Mouse (Mus musculus) stomach, embryonic 15.5 days (tissue): ENCODE measurements at regions not wholly inside any gene's neighbourhood (a gene's known extent, or its start where the extent isn't known, plus 50 kb on each side); places are given as distances from the start of the nearest gene placed in this dataset.

Source experiments
- ATAC-seq: fragments of 200-750 bp; cut with Nextera tagmentation; 2 replicates; pipeline ENCODE4 v1.8.0; 2017; ENCODE audit warnings: low read depth, moderate number of reproducible peaks, moderate TSS enrichment; ENCODE audit not compliant: insufficient read depth, low FRiP score
- H3K27ac ChIP-seq: fragments of 300-500 bp; sonication (generic); 2 replicates; pipeline ENCODE4 v1.5.1; 2015; ENCODE audit warnings: mild to moderate bottlenecking, inconsistent platforms
- H3K27me3 ChIP-seq: fragments of 300-500 bp; sonication (generic); replicated peaks from 2 replicates; pipeline ENCODE4 v1.6.1; 2015; ENCODE audit warnings: inconsistent platforms
- H3K36me3 ChIP-seq: fragments of 300-500 bp; sonication (generic); 2 replicates; pipeline ENCODE4 v1.6.1; 2015; ENCODE audit warnings: inconsistent platforms
- H3K4me1 ChIP-seq: fragments of 300-500 bp; sonication (generic); 2 replicates; pipeline ENCODE4 v1.6.1; 2015; ENCODE audit warnings: inconsistent platforms
- H3K4me2 ChIP-seq: fragments of 300-500 bp; sonication (generic); 2 replicates; pipeline ENCODE4 v1.6.1; 2015; ENCODE audit warnings: mild to moderate bottlenecking, inconsistent platforms
- H3K4me3 ChIP-seq: fragments of 300-500 bp; sonication (generic); replicated peaks from 2 replicates; pipeline ENCODE4 v1.5.1; 2015; ENCODE audit warnings: inconsistent platforms
- H3K9ac ChIP-seq: fragments of 300-500 bp; sonication (generic); 2 replicates; pipeline ENCODE4 v1.6.1; 2015; ENCODE audit warnings: inconsistent platforms
- H3K9me3 ChIP-seq: fragments of 300-500 bp; sonication (generic); 2 replicates; pipeline ENCODE4 v1.6.1; 2016; ENCODE audit warnings: inconsistent platforms
- WGBS: fragments of 180-500 bp; shearing (Covaris S2); methylation state at CpG from one replicate; pipeline ENCODE4 v1.1.7; 2015; 5-methylcytosine and 5-hydroxymethylcytosine counted together

DNA sequence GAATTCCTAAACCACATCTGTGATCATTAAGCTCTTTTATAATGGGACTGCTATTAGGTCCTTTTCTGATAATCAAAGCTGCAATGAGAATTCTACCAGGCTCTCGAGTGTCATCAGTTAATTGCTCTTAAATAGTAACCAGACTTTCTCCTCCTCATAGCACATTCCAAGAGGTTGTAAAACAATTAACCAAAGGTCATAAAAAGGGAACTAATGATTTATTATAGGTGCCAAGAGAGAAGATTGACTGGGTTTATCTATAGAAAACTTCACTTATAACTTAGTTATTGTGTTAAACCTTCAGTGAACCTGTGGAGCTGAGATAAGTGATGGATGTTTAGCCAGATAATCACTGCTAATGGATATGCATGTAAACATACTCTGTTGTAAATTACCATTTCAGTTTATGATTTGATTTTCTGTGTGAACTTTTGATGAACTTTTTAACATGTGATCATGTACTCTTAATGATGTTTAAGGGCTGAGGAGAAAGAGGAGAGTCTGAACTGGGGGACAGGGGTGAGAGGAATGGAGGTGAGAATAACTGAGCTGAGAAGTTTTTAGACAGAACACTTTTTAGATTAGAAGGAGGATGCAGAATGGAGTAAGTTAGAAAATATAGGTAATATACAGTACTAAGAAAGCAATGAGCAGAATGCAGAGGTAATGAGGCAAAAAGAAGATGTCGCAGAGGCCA is 228.4 kb upstream of the Cox7c start:
- H3K4me2 ChIP-seq = no peak overlapping the region
- no peak overlapping the region for H3K9ac ChIP-seq
- no peaks in the 10 kb centered on the region for H3K9me3 ChIP-seq
- WGBS = 34% methylated on average over 2 of the region's 2 CpGs
- H3K27me3 ChIP-seq = no peaks in the 10 kb centered on the region
- H3K4me3 ChIP-seq = no peak overlapping the region
- no peaks in the 10 kb centered on the region for H3K4me1 ChIP-seq
- no peak overlapping the region for H3K27ac ChIP-seq
- H3K36me3 ChIP-seq = no peaks in the 10 kb centered on the region
- ATAC-seq = no peak

DNA sequence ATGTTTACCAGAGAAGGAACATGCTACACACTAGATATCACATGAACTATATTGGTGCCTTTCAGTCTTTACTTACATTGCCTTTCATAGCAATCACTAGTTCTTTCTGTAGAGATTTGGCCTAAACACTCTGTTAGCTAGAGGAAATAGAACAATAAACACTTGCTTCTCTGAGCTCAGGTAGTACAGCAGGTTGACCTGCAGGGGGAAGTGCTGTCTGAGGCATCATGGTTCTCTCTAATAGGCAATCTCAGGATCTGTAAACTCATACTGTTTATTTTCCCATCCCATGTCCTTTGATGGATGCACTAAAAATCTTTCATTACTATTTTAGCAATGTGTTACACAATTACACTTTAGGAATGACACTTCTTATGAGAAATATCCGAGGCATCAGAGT is 191.3 kb upstream of the Cox7c start:
- H3K9me3 ChIP-seq = no peaks in the 10 kb centered on the region
- no peaks in the 10 kb centered on the region for H3K36me3 ChIP-seq
- H3K9ac ChIP-seq = no peak overlapping the region
- 70% methylated on average over 1 of the region's 1 CpGs for WGBS
- H3K4me1 ChIP-seq = no peaks in the 10 kb centered on the region
- no peak for ATAC-seq
- no peaks in the 10 kb centered on the region for H3K27me3 ChIP-seq
- no peak overlapping the region for H3K4me2 ChIP-seq
- no peak overlapping the region for H3K4me3 ChIP-seq
- H3K27ac ChIP-seq = no peak overlapping the region

DNA sequence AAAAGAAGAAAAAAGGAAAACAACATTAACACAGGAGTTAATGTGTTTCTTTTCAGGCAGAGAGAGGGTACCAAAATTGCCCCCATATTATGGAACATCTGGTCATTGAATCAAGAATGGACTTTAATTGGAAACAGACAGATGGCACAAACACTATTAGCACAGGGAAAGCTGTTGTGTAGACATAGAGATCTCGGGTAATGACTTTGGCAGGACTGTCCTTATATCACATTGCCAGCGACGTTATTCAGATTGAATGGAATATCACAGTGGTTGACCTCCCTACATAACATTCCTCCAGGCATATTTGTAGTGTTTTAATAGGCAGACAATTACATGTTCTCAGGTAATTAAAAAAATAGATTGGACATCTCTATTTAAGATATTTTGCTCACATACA is 158.9 kb upstream of the Cox7c start:
- Histone ChIP-seq H3K9ac (no peak overlapping the region), H3K9me3 (no peaks in the 10 kb centered on the region), H3K4me2 (no peak overlapping the region), H3K4me1 (no peaks in the 10 kb centered on the region), H3K27ac (no peak overlapping the region), H3K36me3 (no peaks in the 10 kb centered on the region), H3K4me3 (no peak overlapping the region), H3K27me3 (no peaks in the 10 kb centered on the region)
- ATAC-seq = no peak
- WGBS = 75% methylated on average over 3 of the region's 3 CpGs

GRCm38 (mm10) chr13:86180496-86180895 is 133.8 kb upstream of the Cox7c start:
- Histone ChIP-seq H3K9me3 (no peaks in the 10 kb centered on the region), H3K4me1 (no peaks in the 10 kb centered on the region), H3K27me3 (no peaks in the 10 kb centered on the region), H3K4me2 (no peak overlapping the region), H3K27ac (no peak overlapping the region), H3K4me3 (no peak overlapping the region), H3K36me3 (no peaks in the 10 kb centered on the region), H3K9ac (no peak overlapping the region)
- no peak for ATAC-seq
- 63% methylated on average over 2 of the region's 2 CpGs for WGBS

DNA sequence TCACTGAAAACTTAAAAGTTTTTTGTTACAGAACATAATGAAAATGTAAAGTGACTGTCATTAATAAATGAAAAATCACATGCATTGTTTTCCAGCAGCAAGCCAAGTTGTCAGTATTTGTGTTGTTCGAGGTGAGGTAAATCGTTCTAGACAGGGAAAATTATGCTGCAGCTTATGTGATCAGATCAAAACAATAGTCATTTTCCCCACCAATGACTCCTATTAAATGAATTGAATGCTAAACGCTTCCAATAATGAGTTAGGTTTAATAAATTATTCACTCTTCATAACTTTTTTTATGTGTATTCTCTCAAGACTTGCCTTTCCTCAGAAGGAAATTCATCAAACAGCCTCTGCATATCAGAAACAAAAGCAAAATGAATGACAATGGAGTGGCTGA is 100.6 kb upstream of the Cox7c start:
- H3K9ac ChIP-seq = no peak overlapping the region
- H3K9me3 ChIP-seq = no peaks in the 10 kb centered on the region
- no peaks in the 10 kb centered on the region for H3K36me3 ChIP-seq
- no peak for ATAC-seq
- no peak overlapping the region for H3K4me2 ChIP-seq
- no peak overlapping the region for H3K4me3 ChIP-seq
- 87% methylated on average over 3 of the region's 3 CpGs for WGBS
- H3K27me3 ChIP-seq = no peaks in the 10 kb centered on the region
- no peak overlapping the region for H3K27ac ChIP-seq
- H3K4me1 ChIP-seq = no peaks in the 10 kb centered on the region

DNA sequence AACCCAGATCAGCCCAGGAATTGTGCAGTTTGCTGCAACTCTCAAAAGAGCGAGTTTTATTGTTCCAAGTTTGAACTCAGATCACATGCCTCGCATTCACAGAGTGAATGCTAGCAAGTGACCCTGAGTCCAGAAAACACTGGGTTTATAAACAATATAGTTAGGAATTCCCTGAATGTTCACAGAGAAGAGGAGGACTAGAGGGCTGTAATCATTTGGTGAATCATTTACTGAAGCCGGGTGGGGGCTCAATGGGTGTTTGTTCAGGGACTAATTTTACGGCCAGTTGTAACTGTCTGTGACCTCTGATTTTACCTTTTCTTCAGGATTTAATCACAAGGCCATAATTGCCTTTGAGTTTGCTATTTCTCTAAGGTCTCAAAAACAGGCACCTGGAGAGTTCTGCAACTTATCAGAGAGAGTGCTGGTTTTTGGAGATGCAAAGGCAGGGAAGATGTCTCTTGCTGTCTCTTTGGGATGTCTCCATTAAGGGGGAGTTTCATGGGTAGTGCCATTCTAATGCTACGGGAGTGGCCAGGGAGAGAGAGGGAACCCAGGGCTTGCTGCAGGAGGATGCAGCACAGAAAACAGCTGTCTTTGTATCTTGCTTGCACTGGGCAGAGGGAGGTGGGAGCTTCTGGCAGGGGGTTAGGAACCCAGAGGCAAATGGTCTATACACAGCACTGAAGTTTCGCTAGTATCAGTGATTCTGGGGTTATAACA is 64.8 kb upstream of the Cox7c start:
- no peak overlapping the region for H3K4me3 ChIP-seq
- H3K4me2 ChIP-seq = no peak overlapping the region
- H3K27ac ChIP-seq = no peak overlapping the region
- H3K27me3 ChIP-seq = no peaks in the 10 kb centered on the region
- WGBS = 52% methylated on average over 6 of the region's 6 CpGs
- no peaks in the 10 kb centered on the region for H3K4me1 ChIP-seq
- no peaks in the 10 kb centered on the region for H3K36me3 ChIP-seq
- no peaks in the 10 kb centered on the region for H3K9me3 ChIP-seq
- H3K9ac ChIP-seq = no peak overlapping the region
- ATAC-seq = 0 out of 2 replicates have a peak, but pooled peaks have one; percentile 27

DNA sequence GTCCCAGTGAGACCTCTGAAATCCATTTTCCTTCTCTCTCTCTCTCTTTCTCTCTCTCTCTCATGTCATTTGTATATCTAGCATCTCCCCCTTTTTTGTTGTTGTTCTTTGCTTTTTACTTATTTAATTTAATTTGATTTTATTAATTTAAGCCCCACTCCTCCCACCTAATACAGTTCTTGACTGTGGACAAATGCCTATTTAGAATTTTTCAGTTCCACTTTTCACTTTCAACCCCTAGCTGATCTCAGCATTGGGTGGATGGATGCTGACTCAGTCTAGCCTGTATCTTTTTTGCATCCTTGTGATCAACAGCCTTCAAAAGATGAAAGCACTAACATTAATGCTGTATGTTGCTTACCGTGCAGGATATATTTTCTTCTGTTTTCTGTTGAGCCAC is 55.5 kb upstream of the Cox7c start:
- Histone ChIP-seq H3K9ac (no peak overlapping the region), H3K9me3 (no peaks in the 10 kb centered on the region), H3K36me3 (no peaks in the 10 kb centered on the region), H3K27me3 (no peaks in the 10 kb centered on the region), H3K27ac (no peak overlapping the region), H3K4me3 (no peak overlapping the region), H3K4me2 (no peak overlapping the region), H3K4me1 (no peaks in the 10 kb centered on the region)
- WGBS = 90% methylated on average over 1 of the region's 1 CpGs
- ATAC-seq = no peak

GRCm38 (mm10) chr13:86097836-86098235 is 51.1 kb upstream of the Cox7c start:
- Histone ChIP-seq H3K9me3 (no peaks in the 10 kb centered on the region), H3K4me3 (no peak overlapping the region), H3K4me1 (no peaks in the 10 kb centered on the region), H3K27me3 (no peaks in the 10 kb centered on the region), H3K4me2 (no peak overlapping the region), H3K36me3 (no peaks in the 10 kb centered on the region), H3K27ac (no peak overlapping the region), H3K9ac (no peak overlapping the region)
- ATAC-seq = no peak
- 36% methylated on average over 2 of the region's 2 CpGs for WGBS

GRCm38 (mm10) chr13:86097291-86097690 is 50.6 kb upstream of the Cox7c start:
- no peaks in the 10 kb centered on the region for H3K36me3 ChIP-seq
- no peak overlapping the region for H3K9ac ChIP-seq
- no peaks in the 10 kb centered on the region for H3K27me3 ChIP-seq
- no peak overlapping the region for H3K27ac ChIP-seq
- no peaks in the 10 kb centered on the region for H3K4me1 ChIP-seq
- H3K4me3 ChIP-seq = no peak overlapping the region
- H3K4me2 ChIP-seq = no peak overlapping the region
- H3K9me3 ChIP-seq = no peaks in the 10 kb centered on the region
- ATAC-seq = no peak
